Mouse (Mus musculus): ENCODE data around the gene Pip5k1a.

GRCm38 (mm10) chr3:95133680-95134101 is 27.0 kb upstream of the Pip5k1a start, which contains the start of the genes Scnm1 and Lysmd1:
- no peak for TF ChIP-seq CTCF (IDR thresholded peaks at IDR 0.05; ENCODE audit: insufficient read depth, low read depth, low read length)
- no peak for TF ChIP-seq POLR2A (IDR thresholded peaks at IDR 0.05; ENCODE audit: insufficient read depth, low read depth, low read length)
